Mouse (Mus musculus) thymus, adult 2 months (tissue): ENCODE data around the gene Vmn2r5.
"Not testable (repeated sequence)": the region's sequence is repeated elsewhere in the genome, so short reads cannot be mapped to it uniquely, and the experiment has no call there.

Experiments
- CTCF ChIP-seq: fragments of 200-500 bp; IDR thresholded peaks from 2 replicates; pipeline ENCODE4 v1.5.1; 2012; ENCODE audit warnings: mild to moderate bottlenecking, control low read depth, low read length, moderate library complexity, borderline replicate concordance; ENCODE audit not compliant: control insufficient read depth, poor library complexity, insufficient read depth; ENCODE audit errors: extremely low read depth
- POLR2A ChIP-seq: fragments of 200-500 bp; IDR thresholded peaks from 2 replicates; pipeline ENCODE4 v1.6.1; 2012; ENCODE audit warnings: mild to moderate bottlenecking, low read length, control low read depth, moderate library complexity; ENCODE audit not compliant: control insufficient read depth, poor library complexity, insufficient read depth; ENCODE audit errors: extremely low read depth

GRCm38 (mm10) chr3:64523585-64523984 lies 13.9 kb upstream of the Vmn2r5 start:
- not testable (repeated sequence) for TF ChIP-seq CTCF, POLR2A
